Mouse (Mus musculus) small intestine, adult 2 months (tissue): ENCODE data around the gene Cpn1.

Source experiments
- CTCF ChIP-seq: fragments of 200-500 bp; IDR thresholded peaks from 2 replicates; pipeline ENCODE4 v1.5.1; 2012; ENCODE audit warnings: low read depth, mild to moderate bottlenecking, control low read depth, inconsistent platforms, low read length, moderate library complexity, mixed read lengths; ENCODE audit not compliant: insufficient replicate concordance, insufficient read length; ENCODE audit errors: extremely low read depth
- POLR2A ChIP-seq: fragments of 200-500 bp; IDR thresholded peaks from 2 replicates; pipeline ENCODE4 v1.6.1; 2012; ENCODE audit warnings: low read depth, mild to moderate bottlenecking, control low read depth, inconsistent platforms, low read length, moderate library complexity

DNA sequence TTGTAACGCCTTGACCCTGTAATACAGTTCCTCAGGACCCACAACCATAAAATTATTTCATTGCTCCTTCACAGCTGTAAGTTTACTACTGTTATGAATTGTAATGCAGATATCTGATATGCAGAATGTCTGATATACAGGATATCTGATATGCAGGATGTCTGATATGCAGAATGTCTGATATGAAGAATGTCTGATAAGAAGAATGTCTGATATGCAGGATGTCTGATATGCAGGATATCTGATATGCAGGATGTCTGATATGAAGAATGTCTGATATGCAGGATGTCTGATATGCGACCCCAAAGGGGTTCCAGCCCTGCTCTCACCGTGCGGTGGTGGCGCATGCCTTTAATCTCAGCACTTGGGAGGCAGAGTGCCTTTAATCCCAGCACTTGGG, 4.4 kb downstream of the Cpn1 start:
- TF ChIP-seq POLR2A (no peak), CTCF (no peak)
